Mouse (Mus musculus) left cerebral cortex, postnatal 14 days (tissue): ENCODE measurements around the gene Gm21746. TPM values are rescaled to one million over a fixed set of nuclear protein-coding genes. Genes with fewer than 3 reads are reported as not detected.
"Not testable (repeated sequence)": the region's sequence is repeated elsewhere in the genome, so short reads cannot be mapped to it uniquely, and the experiment has no call there.

Experiments
- DNase-seq, 2 experiments: peaks; one replicate each; pipeline ENCODE4 v3.0.0; 2021 to 2022; ENCODE audit warnings: low spot score in 2 of 2, mixed read lengths in 1 of 2
- intact Hi-C: fragments of 180-260 bp; cut with DNase I; formaldehyde crosslinking; loops from one replicate; pipeline ENCODE4 v1.15.1; 2025
- long read RNA-seq, 2 experiments: library from polyadenylated mRNA; stranded (forward); transcript quantifications; one replicate each; pipeline ENCODE4 v2.0.0; 2021
- total RNA-seq, 2 experiments: library from RNA; stranded (reverse); gene quantifications; 2 replicates each; pipeline ENCODE4 v1.2.3; 2021

The Gm21746 gene
- not detected for total RNA-seq
- long read RNA-seq, experiment 1, result 0 reads
- long read RNA-seq, experiment 2, result 0 reads

DNA sequence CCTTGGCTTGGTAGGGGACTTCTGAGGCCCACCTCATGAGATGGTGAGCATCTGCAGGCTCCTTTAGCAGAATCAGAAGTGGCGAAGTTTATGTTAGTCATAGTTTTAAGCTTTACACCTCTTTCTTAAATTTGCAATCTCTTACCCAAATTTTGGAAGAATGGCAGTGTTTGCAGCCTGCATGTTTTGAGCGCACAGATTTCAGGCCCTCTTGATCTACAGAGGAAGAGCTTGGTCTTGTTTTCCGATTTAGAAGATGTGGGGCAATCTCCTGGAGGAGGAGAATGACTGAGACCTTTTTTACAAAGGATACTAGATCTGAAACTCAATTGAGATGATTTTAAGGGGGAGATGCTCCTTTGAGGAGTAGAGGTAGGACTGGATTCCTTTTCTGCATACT lies at the start of gene Gm21746:
Gene Gm21746, minus strand, starts transcription at position 101 of the 400 bp plus-strand sequence.
- intact Hi-C loops, DNase-seq: not testable (repeated sequence)

- DNase-seq, intact Hi-C loops: not testable (repeated sequence)
Measured at GRCm38 (mm10) chrY:6266798-6267197, 29.0 kb upstream of the Gm21746 start, which contains the start of gene Gm20873. Gene Gm20873, plus strand, starts transcription at chrY:6267098.

Other genes starting within 250 kb of the Gm21746 start
- not detected for gene Gm20873, start 29.1 kb upstream of the Gm21746 start, total RNA-seq